Mouse (Mus musculus): Measurements from ENCODE around the gene Ak2. TPM values are rescaled to one million over a fixed set of nuclear protein-coding genes. Genes with fewer than 3 reads are reported as not detected.

Gene Ak2
- polyA plus RNA-seq, 1 experiment from 2014 or later, result 141 TPM

Other genes with a start within 250 kb of the Ak2 start
- gene A3galt2, start 236.6 kb upstream of the Ak2 start, polyA plus RNA-seq (2014; fragmentation: Nextera tagmentation; extraction: Ambion mirVana), result 0.15 and 0.18 TPM in 2 replicates
- 30.1 and 31.7 TPM in 2 replicates for gene Zfp362, start 185.9 kb upstream of the Ak2 start, polyA plus RNA-seq (2014; fragmentation: Nextera tagmentation; extraction: Ambion mirVana)
- gene Trim62, start 108.4 kb upstream of the Ak2 start, polyA plus RNA-seq (2014; fragmentation: Nextera tagmentation; extraction: Ambion mirVana), result 8.3 and 10.3 TPM in 2 replicates
- 11.5 and 14.4 TPM in 2 replicates for gene Azin2, start 29.5 kb upstream of the Ak2 start, polyA plus RNA-seq (2014; fragmentation: Nextera tagmentation; extraction: Ambion mirVana)
- gene Rnf19b, start 66.3 kb downstream of the Ak2 start, polyA plus RNA-seq (2014; fragmentation: Nextera tagmentation; extraction: Ambion mirVana), result 8.7 and 9.3 TPM in 2 replicates
- gene Tmem54, start 113.6 kb downstream of the Ak2 start, polyA plus RNA-seq (2014; fragmentation: Nextera tagmentation; extraction: Ambion mirVana), result 0.20 and 0.43 TPM in 2 replicates
- 2.0 and 2.3 TPM in 2 replicates for gene Hpca, start 130.1 kb downstream of the Ak2 start, polyA plus RNA-seq (2014; fragmentation: Nextera tagmentation; extraction: Ambion mirVana)
- gene Fndc5, start 145.0 kb downstream of the Ak2 start, polyA plus RNA-seq (2014; fragmentation: Nextera tagmentation; extraction: Ambion mirVana), result 0.95 and 1.5 TPM in 2 replicates
- 20.0 and 26.9 TPM in 2 replicates for gene S100pbp, start 197.8 kb downstream of the Ak2 start, polyA plus RNA-seq (2014; fragmentation: Nextera tagmentation; extraction: Ambion mirVana)
- gene Yars, start 197.8 kb downstream of the Ak2 start, polyA plus RNA-seq (2014; fragmentation: Nextera tagmentation; extraction: Ambion mirVana), result 105 and 106 TPM in 2 replicates